Mouse (Mus musculus) kidney, embryonic 16.5 days (tissue): Measurements from ENCODE around the gene Man2b1. TPM values are rescaled to one million over a fixed set of nuclear protein-coding genes. Genes with fewer than 3 reads are reported as not detected.

Source experiments
- ATAC-seq: fragments of 200-750 bp; cut with Nextera tagmentation; 2 replicates; pipeline ENCODE4 v1.8.0; 2017; ENCODE audit warnings: moderate TSS enrichment; ENCODE audit not compliant: low FRiP score, low TSS enrichment
- H3K27ac ChIP-seq: fragments of 300-500 bp; sonication (generic); 2 replicates; pipeline ENCODE4 v1.5.1; 2014; ENCODE audit warnings: low read length
- H3K27me3 ChIP-seq: fragments of 300-500 bp; sonication (generic); 2 replicates; pipeline ENCODE4 v1.6.1; 2014; ENCODE audit warnings: low read length, control low read depth, mixed read lengths; ENCODE audit not compliant: insufficient read depth
- H3K36me3 ChIP-seq: fragments of 300-500 bp; sonication (generic); 2 replicates; pipeline ENCODE4 v1.6.1; 2014; ENCODE audit warnings: low read length, control low read depth, mixed read lengths; ENCODE audit not compliant: insufficient read depth
- H3K4me1 ChIP-seq: fragments of 300-500 bp; sonication (generic); 2 replicates; pipeline ENCODE4 v1.6.1; 2014; ENCODE audit warnings: low read length, control low read depth, mixed read lengths; ENCODE audit not compliant: insufficient read depth
- H3K4me2 ChIP-seq: fragments of 300-500 bp; sonication (generic); replicated peaks from 2 replicates; pipeline ENCODE4 v1.6.1; 2014; ENCODE audit warnings: low read depth, low read length
- H3K4me3 ChIP-seq: fragments of 300-500 bp; sonication (generic); 2 replicates; pipeline ENCODE4 v1.5.1; 2014; ENCODE audit warnings: mild to moderate bottlenecking, low read length
- H3K9ac ChIP-seq: fragments of 300-500 bp; sonication (generic); replicated peaks from 2 replicates; pipeline ENCODE4 v1.6.1; 2014; ENCODE audit warnings: low read length
- H3K9me3 ChIP-seq: fragments of 300-500 bp; sonication (generic); 2 replicates; pipeline ENCODE4 v1.6.1; 2016; ENCODE audit warnings: low read length, control low read depth
- WGBS: fragments of 180-500 bp; shearing (Covaris S2); extraction: QIAGEN DNeasy Blood & Tissue Kit; methylation state at CpG from one replicate; pipeline ENCODE4 v1.1.7; 2014; 5-methylcytosine and 5-hydroxymethylcytosine counted together
- polyA plus RNA-seq: library from polyadenylated mRNA; unstranded; fragments of >200 nt; fragmentation: Nextera tagmentation; extraction: Ambion mirVana; gene quantifications from 2 replicates; pipeline ENCODE4 v1.2.1, GENCODE M21; 2015

Man2b1 gene
- polyA plus RNA-seq, result 46.9 and 53.6 TPM in 2 replicates

GRCm38 (mm10) chr8:85083108-85083813, at the start of gene Man2b1:
Man2b1 (plus strand) TSS chr8:85083270.
- peak within 1 kb of the TSS; percentile 85 for H3K4me2 ChIP-seq
- WGBS, result 1% methylated on average over 30 of the region's 30 CpGs
- peak within 1 kb of the TSS; percentile 76 for H3K9ac ChIP-seq
- no peaks in the 10 kb centered on the region for H3K27me3 ChIP-seq
- ATAC-seq, result peak; percentile 91
- H3K4me1 ChIP-seq, result peaks cover 25% of the 10 kb centered on the region
- H3K4me3 ChIP-seq, result peak within 1 kb of the TSS; percentile 72
- peaks cover 27% of the 10 kb centered on the region for H3K36me3 ChIP-seq
- no peaks in the 10 kb centered on the region for H3K9me3 ChIP-seq
- H3K27ac ChIP-seq, result peak within 1 kb of the TSS; percentile 52

GRCm38 (mm10) chr8:85033867-85034266, 49.2 kb upstream of the Man2b1 start:
- no peaks in the 10 kb centered on the region for H3K27me3 ChIP-seq
- no peak overlapping the region for H3K4me3 ChIP-seq
- WGBS, result 52% methylated on average over 1 of the region's 1 CpGs
- no peak overlapping the region for H3K9ac ChIP-seq
- H3K36me3 ChIP-seq, result peaks cover 36% of the 10 kb centered on the region
- no peak overlapping the region for H3K4me2 ChIP-seq
- peaks cover 24% of the 10 kb centered on the region for H3K4me1 ChIP-seq
- H3K27ac ChIP-seq, result no peak overlapping the region
- no peak for ATAC-seq
- H3K9me3 ChIP-seq, result no peaks in the 10 kb centered on the region

- H3K4me1 ChIP-seq, result peaks cover 26% of the 10 kb centered on the region
- no peaks in the 10 kb centered on the region for H3K27me3 ChIP-seq
- peak overlapping the region; percentile 83 for H3K4me2 ChIP-seq
- no peaks in the 10 kb centered on the region for H3K9me3 ChIP-seq
- 7% methylated on average over 13 of the region's 13 CpGs for whole genome bisulfite sequencing
- H3K27ac ChIP-seq, result peak overlapping the region; percentile 100; the same call in 1 of the 2 replicates
- H3K9ac ChIP-seq, result peak overlapping the region; percentile 87
- H3K4me3 ChIP-seq, result peak overlapping the region; percentile 87
- no peak for ATAC-seq
- H3K36me3 ChIP-seq, result peaks cover 28% of the 10 kb centered on the region
Observed at GRCm38 (mm10) chr8:85034764-85035163, 48.3 kb upstream of the Man2b1 start.

GRCm38 (mm10) chr8:85035165-85035727, 47.8 kb upstream of the Man2b1 start:
- no peak for ATAC-seq
- Histone ChIP-seq H3K36me3 (peaks cover 23% of the 10 kb centered on the region), H3K9ac (peak overlapping the region; percentile 87), H3K4me3 (peak overlapping the region; percentile 87), H3K4me2 (peak overlapping the region; percentile 83), H3K9me3 (no peaks in the 10 kb centered on the region), H3K4me1 (peaks cover 26% of the 10 kb centered on the region), H3K27ac (peak overlapping the region; percentile 100), H3K27me3 (no peaks in the 10 kb centered on the region)
- WGBS, result 4% methylated on average over 12 of the region's 12 CpGs

- peaks cover 25% of the 10 kb centered on the region for H3K36me3 ChIP-seq
- H3K9ac ChIP-seq, result peak overlapping the region; percentile 87
- peak; percentile 11; the same call in 1 of the 2 replicates for ATAC-seq
- peak overlapping the region; percentile 87 for H3K4me3 ChIP-seq
- peaks cover 26% of the 10 kb centered on the region for H3K4me1 ChIP-seq
- H3K9me3 ChIP-seq, result no peaks in the 10 kb centered on the region
- peak overlapping the region; percentile 83 for H3K4me2 ChIP-seq
- H3K27ac ChIP-seq, result peak overlapping the region; percentile 100
- H3K27me3 ChIP-seq, result no peaks in the 10 kb centered on the region
- under 1% methylated on average over 15 of the region's 15 CpGs for WGBS
Observed at GRCm38 (mm10) chr8:85035728-85036310, 47.3 kb upstream of the Man2b1 start.

GRCm38 (mm10) chr8:85036381-85036717, 46.7 kb upstream of the Man2b1 start:
- peak; percentile 33 for ATAC-seq
- Histone ChIP-seq H3K4me2 (peak overlapping the region; percentile 83), H3K27ac (peak overlapping the region; percentile 100), H3K4me1 (peaks cover 26% of the 10 kb centered on the region), H3K27me3 (no peaks in the 10 kb centered on the region), H3K9ac (peak overlapping the region; percentile 87), H3K36me3 (peaks cover 26% of the 10 kb centered on the region), H3K9me3 (no peaks in the 10 kb centered on the region), H3K4me3 (peak overlapping the region; percentile 87)
- WGBS, result under 1% methylated on average over 9 of the region's 9 CpGs

GRCm38 (mm10) chr8:85036718-85037365, 46.2 kb upstream of the Man2b1 start, which contains the start of gene Tnpo2:
Tnpo2 (plus strand) TSS chr8:85036915.
- peak within 1 kb of the TSS; percentile 87 for H3K4me3 ChIP-seq
- peaks cover 26% of the 10 kb centered on the region for H3K4me1 ChIP-seq
- H3K4me2 ChIP-seq, result peak within 1 kb of the TSS; percentile 92
- ATAC-seq, result peak; percentile 92
- peak within 1 kb of the TSS; percentile 96 for H3K9ac ChIP-seq
- H3K36me3 ChIP-seq, result peaks cover 24% of the 10 kb centered on the region
- no peaks in the 10 kb centered on the region for H3K9me3 ChIP-seq
- WGBS, result under 1% methylated on average over 59 of the region's 59 CpGs
- peak within 1 kb of the TSS; percentile 100 for H3K27ac ChIP-seq
- H3K27me3 ChIP-seq, result no peaks in the 10 kb centered on the region

- H3K9ac ChIP-seq, result peak overlapping the region; percentile 96
- 0% methylated on average over 14 of the region's 14 CpGs for WGBS
- H3K27ac ChIP-seq, result peak overlapping the region; percentile 100
- H3K4me2 ChIP-seq, result peak overlapping the region; percentile 92
- H3K9me3 ChIP-seq, result no peaks in the 10 kb centered on the region
- H3K4me1 ChIP-seq, result peaks cover 26% of the 10 kb centered on the region
- ATAC-seq, result peak; percentile 59
- peak overlapping the region; percentile 87 for H3K4me3 ChIP-seq
- H3K36me3 ChIP-seq, result peaks cover 24% of the 10 kb centered on the region
- H3K27me3 ChIP-seq, result no peaks in the 10 kb centered on the region
Observed at GRCm38 (mm10) chr8:85037366-85037680, 45.7 kb upstream of the Man2b1 start.

GRCm38 (mm10) chr8:85037681-85038531, 45.2 kb upstream of the Man2b1 start:
- Histone ChIP-seq H3K36me3 (peaks cover 20% of the 10 kb centered on the region), H3K9me3 (no peaks in the 10 kb centered on the region), H3K4me3 (peak overlapping the region; percentile 87), H3K27me3 (no peaks in the 10 kb centered on the region), H3K4me1 (peaks cover 26% of the 10 kb centered on the region), H3K9ac (peak overlapping the region; percentile 96), H3K27ac (peak overlapping the region; percentile 100), H3K4me2 (peak overlapping the region; percentile 92)
- WGBS, result 0% methylated on average over 56 of the region's 57 CpGs
- ATAC-seq, result no peak
